Mouse (Mus musculus): ENCODE data around the gene Sh3pxd2b.
A peak's percentile ranks its signal among the peaks of the same experiment; 100 is the strongest.

Gene Sh3pxd2b

GRCm38 (mm10) chr11:32425043-32425658, 77.5 kb downstream of the Sh3pxd2b start:
- DNase-seq (ENCODE audit: low spot score in 2 of 2) = no peak

DNA sequence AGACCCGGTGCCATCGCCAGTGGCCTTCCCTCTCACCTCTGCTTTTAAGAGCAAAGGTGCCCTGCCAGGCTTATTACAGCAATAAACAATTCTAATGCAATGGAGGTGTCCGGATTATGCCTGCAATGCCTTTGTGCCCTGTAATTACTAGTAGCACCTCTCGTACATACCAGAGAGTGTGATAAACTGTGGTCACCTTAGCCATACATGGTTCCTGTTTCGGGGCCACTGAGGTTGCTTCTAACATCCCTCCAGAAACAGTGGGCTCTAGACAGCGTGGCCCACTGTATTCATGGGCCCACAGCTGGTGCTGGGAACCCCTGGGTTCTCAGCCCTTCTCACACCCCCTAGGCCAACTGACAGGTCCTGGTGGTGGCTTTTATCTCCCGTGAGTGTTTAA, 79.9 kb downstream of the Sh3pxd2b start:
- DNase-seq (ENCODE audit: low spot score in 2 of 2) = no peak

- DNase-seq (ENCODE audit: low spot score in 2 of 2) = no peak
Measured at GRCm38 (mm10) chr11:32435410-32436060, 87.9 kb downstream of the Sh3pxd2b start.

- no peak for DNase-seq (ENCODE audit: low spot score in 2 of 2)
Measured at GRCm38 (mm10) chr11:32442576-32442975, 95.0 kb downstream of the Sh3pxd2b start.

- no peak for DNase-seq (ENCODE audit: low spot score in 2 of 2)
Measured at GRCm38 (mm10) chr11:32444266-32444665, 96.6 kb downstream of the Sh3pxd2b start.

- no peak for DNase-seq (ENCODE audit: low spot score in 2 of 2)
Measured at GRCm38 (mm10) chr11:32445135-32445534, 97.5 kb downstream of the Sh3pxd2b start.

DNA sequence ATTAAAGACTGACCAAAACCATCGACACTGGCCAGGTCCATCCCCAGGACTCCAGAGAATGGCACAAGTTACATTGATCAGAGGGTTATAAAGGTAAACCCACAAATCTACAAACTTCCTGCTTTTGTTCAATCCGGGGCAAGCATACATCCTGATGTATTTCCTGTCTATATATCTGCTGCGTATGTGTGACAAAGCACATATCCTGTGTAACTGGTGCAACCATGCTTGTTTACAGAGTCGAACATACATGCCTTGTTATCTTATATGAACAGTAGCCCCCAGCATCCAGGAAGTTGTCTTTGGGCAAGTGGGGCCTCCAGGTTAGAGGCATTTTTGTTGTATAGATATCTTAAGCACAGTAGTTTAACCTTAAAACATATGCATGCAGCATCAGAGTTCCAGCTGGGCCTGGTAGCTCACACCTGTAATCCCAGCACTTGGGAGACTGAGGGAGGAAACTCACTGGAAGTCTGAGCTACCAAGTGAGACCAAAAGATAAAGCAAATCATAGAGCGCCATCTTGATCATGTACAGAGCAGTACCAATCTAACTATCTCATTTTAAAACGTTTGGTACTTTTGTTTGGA, 98.1 kb downstream of the Sh3pxd2b start:
- DNase-seq (ENCODE audit: low spot score in 2 of 2) = no peak

DNA sequence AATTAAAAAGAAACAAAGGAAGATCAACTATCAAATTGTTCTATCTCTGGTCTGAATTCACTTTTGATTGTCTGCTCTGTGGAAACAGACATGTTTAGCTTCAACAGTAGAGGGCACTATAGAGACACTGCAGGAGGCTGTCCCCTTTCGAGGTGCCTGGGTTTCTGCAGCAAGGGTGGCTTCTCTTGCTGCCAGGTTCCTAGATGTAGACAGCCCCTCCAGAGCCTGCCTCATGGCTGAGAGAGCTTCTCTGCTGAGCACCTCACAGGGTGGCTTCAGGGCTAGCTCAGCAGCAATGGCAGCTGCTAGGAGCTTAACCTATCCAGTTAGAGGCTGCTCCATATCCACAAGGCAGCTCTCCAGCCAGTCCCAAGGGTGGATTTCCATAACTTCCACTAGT, 102.6 kb downstream of the Sh3pxd2b start:
- peak; percentile 54 to 61 for DNase-seq (ENCODE audit: low spot score in 2 of 2)

GRCm38 (mm10) chr11:32451306-32451705, 103.7 kb downstream of the Sh3pxd2b start:
- DNase-seq (ENCODE audit: low spot score in 2 of 2) = no peak

DNA sequence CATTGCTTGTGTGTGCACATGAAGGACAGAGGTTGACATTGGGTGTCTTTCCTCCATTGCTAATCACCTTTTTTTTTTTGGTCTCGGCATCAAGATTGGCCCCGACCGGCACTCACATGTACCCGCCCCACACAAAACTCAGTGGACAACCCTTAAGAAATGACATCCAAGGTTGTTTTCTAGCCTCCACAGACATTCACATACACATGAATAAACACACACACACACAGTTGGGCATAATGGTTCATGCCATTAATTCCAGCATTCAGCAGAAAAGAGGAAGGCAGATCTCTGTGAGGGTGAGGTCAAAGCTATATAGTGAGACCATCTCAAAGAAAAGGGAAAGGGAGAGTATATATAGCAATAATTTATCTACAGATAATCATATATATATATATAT, 105.1 kb downstream of the Sh3pxd2b start:
- no peak for DNase-seq (ENCODE audit: low spot score in 2 of 2)

- no peak for DNase-seq (ENCODE audit: low spot score in 2 of 2)
Measured at GRCm38 (mm10) chr11:32453353-32453915, 105.8 kb downstream of the Sh3pxd2b start.

GRCm38 (mm10) chr11:32454231-32454799, 106.7 kb downstream of the Sh3pxd2b start:
- no peak for DNase-seq (ENCODE audit: low spot score in 2 of 2)

DNA sequence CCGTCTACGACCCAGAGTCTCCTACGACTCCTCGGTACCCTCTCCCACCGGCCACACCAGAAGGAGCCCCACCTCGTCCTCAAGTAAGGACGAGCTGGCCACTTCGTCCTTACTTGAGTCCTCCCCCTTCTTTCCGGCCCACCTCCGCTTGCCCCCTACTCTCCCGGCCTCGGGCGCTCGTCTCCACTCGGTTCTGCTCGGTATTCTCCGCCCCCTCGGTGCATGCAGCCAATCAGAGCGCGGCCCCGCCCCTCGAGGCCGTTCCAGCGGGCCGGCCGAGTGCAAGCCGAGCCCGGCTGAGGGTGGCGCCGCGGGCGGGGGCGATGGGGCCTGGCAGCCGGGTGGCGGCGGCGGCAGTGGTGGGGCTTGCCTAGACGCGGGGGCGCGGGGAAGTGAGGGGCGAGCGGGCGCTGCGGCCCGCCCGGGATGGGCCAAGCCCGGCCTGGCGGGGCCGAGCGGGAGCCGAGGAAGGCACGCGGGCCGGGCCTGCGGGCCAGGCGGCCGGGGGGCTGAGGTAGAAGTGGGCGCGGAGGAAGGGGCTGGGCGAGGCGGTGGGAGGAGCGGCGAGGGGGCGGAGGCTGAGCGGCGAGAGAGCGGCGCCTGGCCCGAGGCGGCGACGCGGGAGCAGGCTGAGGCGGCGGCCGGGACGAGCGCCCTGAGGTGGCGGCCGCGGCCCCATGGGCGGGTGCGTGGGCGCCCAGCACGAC, 107.3 kb downstream of the Sh3pxd2b start, which contains the start of gene Ubtd2:
Gene Ubtd2 (plus strand): TSS at position 571 of the 707 bp plus-strand sequence.
- peak; percentile 94 for DNase-seq (ENCODE audit: low spot score in 2 of 2)

- DNase-seq (ENCODE audit: low spot score in 2 of 2) = no peak
Measured at GRCm38 (mm10) chr11:32455507-32456141, 108.0 kb downstream of the Sh3pxd2b start.

DNA sequence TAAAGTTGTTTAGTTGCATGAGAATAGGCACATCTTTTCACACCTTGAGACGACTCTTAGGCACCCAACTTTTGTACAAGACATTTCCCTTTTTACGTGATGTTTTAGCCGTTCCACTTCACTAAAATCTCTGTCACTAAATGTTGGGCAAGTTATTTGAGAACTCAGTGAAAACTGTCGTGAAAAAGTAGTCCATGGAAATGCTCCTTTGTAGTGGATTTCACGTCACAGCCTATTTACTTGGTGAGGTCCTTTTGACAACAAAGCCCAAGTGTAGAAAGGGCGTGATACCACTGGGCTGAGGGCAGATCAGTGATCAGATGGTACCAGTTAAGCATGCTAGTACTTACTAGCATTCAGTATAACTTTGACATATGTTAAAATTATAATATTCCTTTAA, 108.7 kb downstream of the Sh3pxd2b start:
- DNase-seq (ENCODE audit: low spot score in 2 of 2) = no peak

GRCm38 (mm10) chr11:32464282-32464681, 116.7 kb downstream of the Sh3pxd2b start:
- DNase-seq (ENCODE audit: low spot score in 2 of 2) = no peak

DNA sequence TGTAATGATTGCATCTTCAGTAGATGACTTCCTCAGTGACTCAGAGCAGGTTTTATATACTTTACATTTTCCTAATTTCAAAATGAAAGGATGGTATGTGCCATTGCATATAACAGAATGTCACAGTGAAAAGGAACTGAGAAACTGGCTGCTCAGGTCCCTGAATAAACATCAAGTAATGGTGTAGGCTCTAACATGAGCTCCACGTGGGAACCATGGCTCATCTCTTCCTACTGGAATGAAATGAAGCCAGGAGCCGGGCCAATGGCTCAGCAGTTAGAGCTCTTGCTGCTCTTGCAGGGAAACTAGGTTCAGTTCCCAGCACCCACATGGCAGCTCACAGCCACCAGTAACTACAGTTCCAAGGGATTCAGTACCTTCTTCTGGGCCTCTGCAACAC, 124.3 kb downstream of the Sh3pxd2b start:
- no peak for DNase-seq (ENCODE audit: low spot score in 2 of 2)

- DNase-seq (ENCODE audit: low spot score in 2 of 2) = no peak
Measured at GRCm38 (mm10) chr11:32474725-32475124, 127.1 kb downstream of the Sh3pxd2b start.

- DNase-seq (ENCODE audit: low spot score in 2 of 2) = no peak
Measured at GRCm38 (mm10) chr11:32475487-32476236, 128.0 kb downstream of the Sh3pxd2b start.
